Mouse (Mus musculus): ENCODE results near the gene Polr2c. TPM values are rescaled to one million over a fixed set of nuclear protein-coding genes. Genes with fewer than 3 reads are reported as not detected.

Polr2c gene
- polyA plus RNA-seq, 1 experiment from 2014 or later, result 129 TPM

- Histone ChIP-seq H3K27me3 (ENCODE audit: insufficient read depth, low read length) (no peaks in the 10 kb centered on the region), H3K4me3 (replicated peaks; ENCODE audit: low read depth, low read length) (no peak overlapping the region), H3K27ac (peak overlapping the region; percentile 55), H3K4me2 (ENCODE audit: low read length) (no peak overlapping the region), H3K9ac (ENCODE audit: low read depth, low read length) (no peak overlapping the region), H3K36me3 (ENCODE audit: insufficient read depth, low read length) (0 out of 2 replicates have a peak, but pooled peaks cover 8% of the 10 kb centered on the region), H3K9me3 (replicated peaks; ENCODE audit: low read length) (no peaks in the 10 kb centered on the region), H3K4me1 (replicated peaks; ENCODE audit: insufficient read depth, low read length) (peaks cover 33% of the 10 kb centered on the region)
- WGBS, result 62% methylated on average over 12 of the region's 12 CpGs
- TF ChIP-seq CTCF (IDR thresholded peaks at IDR 0.05; ENCODE audit: low read depth), result no peak
- no peak; the same call in 1 of the 2 replicates for ATAC-seq (replicated peaks; ENCODE audit: low FRiP score, low read depth)
- DNase-seq (ENCODE audit: low spot score), result peak; percentile 81
Observed at GRCm38 (mm10) chr8:94904450-94905175, 47.4 kb downstream of the Polr2c start.

- H3K9me3 ChIP-seq (replicated peaks; ENCODE audit: low read length), result no peaks in the 10 kb centered on the region
- H3K4me1 ChIP-seq (replicated peaks; ENCODE audit: insufficient read depth, low read length), result peaks cover 18% of the 10 kb centered on the region
- ATAC-seq (replicated peaks; ENCODE audit: low FRiP score, low read depth) (no peak; the same call in 1 of the 2 replicates), DNase-seq (ENCODE audit: low spot score) (no peak)
- 68% methylated on average over 18 of the region's 18 CpGs for WGBS
- H3K36me3 ChIP-seq (ENCODE audit: insufficient read depth, low read length), result peaks cover 10% of the 10 kb centered on the region; the same call in 1 of the 2 replicates
- H3K27me3 ChIP-seq (ENCODE audit: insufficient read depth, low read length), result no peaks in the 10 kb centered on the region
- 0 out of 2 replicates have a peak overlapping the region, but pooled peaks have one; percentile 18 for H3K9ac ChIP-seq (ENCODE audit: low read depth, low read length)
- no peak for TF ChIP-seq CTCF (IDR thresholded peaks at IDR 0.05; ENCODE audit: low read depth)
- 0 out of 2 replicates have a peak overlapping the region, but pooled peaks have one; percentile 50 for H3K27ac ChIP-seq
- no peak overlapping the region for H3K4me2 ChIP-seq (ENCODE audit: low read length)
- no peak overlapping the region for H3K4me3 ChIP-seq (replicated peaks; ENCODE audit: low read depth, low read length)
Observed at GRCm38 (mm10) chr8:94907591-94908300, 50.5 kb downstream of the Polr2c start.

- no peak overlapping the region for H3K27ac ChIP-seq
- H3K9ac ChIP-seq (ENCODE audit: low read depth, low read length), result no peak overlapping the region
- peak; percentile 98 for TF ChIP-seq CTCF (IDR thresholded peaks at IDR 0.05; ENCODE audit: low read depth)
- DNase-seq (ENCODE audit: low spot score), result peak; percentile 89
- H3K9me3 ChIP-seq (replicated peaks; ENCODE audit: low read length), result no peaks in the 10 kb centered on the region
- H3K4me2 ChIP-seq (ENCODE audit: low read length), result no peak overlapping the region
- no peak overlapping the region for H3K4me3 ChIP-seq (replicated peaks; ENCODE audit: low read depth, low read length)
- H3K27me3 ChIP-seq (ENCODE audit: insufficient read depth, low read length), result no peaks in the 10 kb centered on the region
- no peak; the same call in 1 of the 2 replicates for ATAC-seq (replicated peaks; ENCODE audit: low FRiP score, low read depth)
- H3K36me3 ChIP-seq (ENCODE audit: insufficient read depth, low read length), result peaks cover 4% of the 10 kb centered on the region; the same call in 1 of the 2 replicates
- peaks cover 23% of the 10 kb centered on the region for H3K4me1 ChIP-seq (replicated peaks; ENCODE audit: insufficient read depth, low read length)
- 3% methylated on average over 4 of the region's 4 CpGs for WGBS
Observed at GRCm38 (mm10) chr8:94908847-94909246, 51.6 kb downstream of the Polr2c start.

- H3K27me3 ChIP-seq (ENCODE audit: insufficient read depth, low read length), result no peaks in the 10 kb centered on the region
- DNase-seq (ENCODE audit: low spot score) (peak; percentile 80), ATAC-seq (replicated peaks; ENCODE audit: low FRiP score, low read depth) (no peak; the same call in 1 of the 2 replicates)
- H3K9me3 ChIP-seq (replicated peaks; ENCODE audit: low read length), result no peaks in the 10 kb centered on the region
- no peak overlapping the region for H3K27ac ChIP-seq
- peak overlapping the region; percentile 42; the same call in 1 of the 2 replicates for H3K9ac ChIP-seq (ENCODE audit: low read depth, low read length)
- H3K4me1 ChIP-seq (replicated peaks; ENCODE audit: insufficient read depth, low read length), result peaks cover 32% of the 10 kb centered on the region
- H3K4me3 ChIP-seq (replicated peaks; ENCODE audit: low read depth, low read length), result peak overlapping the region; percentile 29
- TF ChIP-seq CTCF (IDR thresholded peaks at IDR 0.05; ENCODE audit: low read depth), result peak; percentile 70
- peak overlapping the region; percentile 57 for H3K4me2 ChIP-seq (ENCODE audit: low read length)
- peaks cover 4% of the 10 kb centered on the region; the same call in 1 of the 2 replicates for H3K36me3 ChIP-seq (ENCODE audit: insufficient read depth, low read length)
- 21% methylated on average over 72 of the region's 77 CpGs for WGBS
Observed at GRCm38 (mm10) chr8:94913061-94913660, 55.9 kb downstream of the Polr2c start.

GRCm38 (mm10) chr8:94914256-94914655 lies 57.0 kb downstream of the Polr2c start:
- 88% methylated on average over 6 of the region's 6 CpGs for WGBS
- DNase-seq (ENCODE audit: low spot score) (no peak), ATAC-seq (replicated peaks; ENCODE audit: low FRiP score, low read depth) (no peak)
- Histone ChIP-seq H3K4me2 (ENCODE audit: low read length) (no peak overlapping the region), H3K27ac (no peak overlapping the region), H3K9ac (ENCODE audit: low read depth, low read length) (no peak overlapping the region), H3K9me3 (replicated peaks; ENCODE audit: low read length) (no peaks in the 10 kb centered on the region), H3K4me1 (replicated peaks; ENCODE audit: insufficient read depth, low read length) (peaks cover 30% of the 10 kb centered on the region), H3K36me3 (ENCODE audit: insufficient read depth, low read length) (peaks cover 4% of the 10 kb centered on the region; the same call in 1 of the 2 replicates), H3K4me3 (replicated peaks; ENCODE audit: low read depth, low read length) (no peak overlapping the region), H3K27me3 (ENCODE audit: insufficient read depth, low read length) (no peaks in the 10 kb centered on the region; the same call in 1 of the 2 replicates)
- TF ChIP-seq CTCF (IDR thresholded peaks at IDR 0.05; ENCODE audit: low read depth), result no peak

GRCm38 (mm10) chr8:94914701-94915101 lies 57.5 kb downstream of the Polr2c start:
- no peak overlapping the region for H3K4me3 ChIP-seq (replicated peaks; ENCODE audit: low read depth, low read length)
- peaks cover 4% of the 10 kb centered on the region; the same call in 1 of the 2 replicates for H3K36me3 ChIP-seq (ENCODE audit: insufficient read depth, low read length)
- TF ChIP-seq CTCF (IDR thresholded peaks at IDR 0.05; ENCODE audit: low read depth), result no peak
- WGBS, result 60% methylated on average over 3 of the region's 3 CpGs
- no peak overlapping the region for H3K9ac ChIP-seq (ENCODE audit: low read depth, low read length)
- ATAC-seq (replicated peaks; ENCODE audit: low FRiP score, low read depth), result no peak
- H3K9me3 ChIP-seq (replicated peaks; ENCODE audit: low read length), result no peaks in the 10 kb centered on the region
- H3K4me2 ChIP-seq (ENCODE audit: low read length), result no peak overlapping the region
- H3K27ac ChIP-seq, result no peak overlapping the region
- DNase-seq (ENCODE audit: low spot score), result no peak
- no peaks in the 10 kb centered on the region; the same call in 1 of the 2 replicates for H3K27me3 ChIP-seq (ENCODE audit: insufficient read depth, low read length)
- H3K4me1 ChIP-seq (replicated peaks; ENCODE audit: insufficient read depth, low read length), result peaks cover 30% of the 10 kb centered on the region

Measured in kidney, postnatal 0 days (tissue).